Mouse (Mus musculus) intestine, postnatal 0 days (tissue): Measurements from ENCODE around the gene Gmds. TPM values are rescaled to one million over a fixed set of nuclear protein-coding genes. Genes with fewer than 3 reads are reported as not detected.

Experiments
- ATAC-seq: fragments of 200-750 bp; cut with Nextera tagmentation; 2 replicates; pipeline ENCODE4 v1.8.0; 2017; ENCODE audit warnings: mild to moderate bottlenecking, moderate TSS enrichment, moderate library complexity
- H3K27ac ChIP-seq: fragments of 300-500 bp; sonication (generic); 2 replicates; pipeline ENCODE4 v1.5.1; 2014; ENCODE audit warnings: mild to moderate bottlenecking, low read depth, low read length, moderate library complexity
- H3K27me3 ChIP-seq: fragments of 300-500 bp; sonication (generic); replicated peaks from 2 replicates; pipeline ENCODE4 v1.6.1; 2014; ENCODE audit warnings: low read length, mixed read lengths; ENCODE audit not compliant: control insufficient read depth, insufficient read depth
- H3K36me3 ChIP-seq: fragments of 300-500 bp; sonication (generic); 2 replicates; pipeline ENCODE4 v1.6.1; 2014; ENCODE audit warnings: mild to moderate bottlenecking, moderate library complexity; ENCODE audit not compliant: control insufficient read depth, insufficient read depth
- H3K4me1 ChIP-seq: fragments of 300-500 bp; sonication (generic); replicated peaks from 2 replicates; pipeline ENCODE4 v1.6.1; 2014; ENCODE audit warnings: antibody characterized with exemption, low read length, mixed read lengths; ENCODE audit not compliant: control insufficient read depth, insufficient read depth
- H3K4me2 ChIP-seq: fragments of 300-500 bp; sonication (generic); replicated peaks from 2 replicates; pipeline ENCODE4 v1.6.1; 2014; ENCODE audit warnings: low read depth, mild to moderate bottlenecking, moderate library complexity
- H3K4me3 ChIP-seq: fragments of 300-500 bp; sonication (generic); 2 replicates; pipeline ENCODE4 v1.5.1; 2014; ENCODE audit warnings: low read depth, low read length
- H3K9ac ChIP-seq: fragments of 300-500 bp; sonication (generic); 2 replicates; pipeline ENCODE4 v1.6.1; 2014; ENCODE audit warnings: mild to moderate bottlenecking, low read depth, low read length
- H3K9me3 ChIP-seq: fragments of 300-500 bp; sonication (generic); 2 replicates; pipeline ENCODE4 v1.6.1; 2016; ENCODE audit warnings: mixed run types; ENCODE audit not compliant: control insufficient read depth
- CTCF ChIP-seq: sonication (generic); IDR thresholded peaks from 2 replicates; pipeline ENCODE4 v1.5.1; 2016; ENCODE audit warnings: low read depth, mild to moderate bottlenecking, control low read depth, antibody characterized with exemption, moderate library complexity
- WGBS: fragments of 180-500 bp; shearing (Covaris S2); extraction: QIAGEN DNeasy Blood & Tissue Kit; methylation state at CpG from one replicate; pipeline ENCODE4 v1.1.7; 2014; 5-methylcytosine and 5-hydroxymethylcytosine counted together
- polyA plus RNA-seq: library from polyadenylated mRNA; unstranded; fragments of >200 nt; fragmentation: Nextera tagmentation; extraction: Ambion mirVana; gene quantifications from 2 replicates; pipeline ENCODE4 v1.2.1, GENCODE M21; 2015

Gene Gmds
- polyA plus RNA-seq, 1 experiment from 2014 or later = 126 TPM

DNA sequence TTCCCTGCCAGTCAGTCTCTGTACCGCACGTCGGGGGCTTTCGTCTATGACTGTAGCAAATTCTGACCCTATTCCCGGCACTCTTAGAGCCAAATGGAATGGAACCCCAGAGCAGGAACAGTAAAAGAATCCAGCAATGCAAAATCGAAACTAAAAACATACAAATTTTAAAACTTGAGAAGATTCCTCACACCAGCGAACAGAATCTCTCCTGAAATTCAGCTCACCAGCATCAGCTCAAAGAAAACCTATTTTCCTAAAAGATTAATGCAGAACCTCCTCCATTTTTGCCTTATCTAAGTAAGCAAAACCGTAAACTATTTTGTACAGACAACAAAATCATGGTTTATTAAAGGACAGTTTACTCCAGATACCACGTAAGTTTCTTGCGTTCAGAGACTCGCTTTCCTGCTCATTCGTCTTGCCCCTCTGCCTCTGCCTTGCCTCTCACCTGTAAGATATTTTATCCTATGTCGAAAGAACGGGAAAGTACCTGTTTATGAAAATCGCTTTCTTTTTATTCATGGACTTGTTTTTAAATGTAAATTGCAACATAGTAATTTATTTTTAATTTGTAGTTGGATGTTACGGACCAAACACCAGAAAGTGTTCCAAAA lies 529.6 kb downstream of the Gmds start:
- no peak for ATAC-seq
- Histone ChIP-seq H3K4me3 (peak overlapping the region; percentile 56), H3K4me2 (peak overlapping the region; percentile 98), H3K36me3 (no peaks in the 10 kb centered on the region), H3K27ac (no peak overlapping the region), H3K9me3 (no peaks in the 10 kb centered on the region), H3K4me1 (peaks cover 5% of the 10 kb centered on the region; the same call in 1 of the 2 replicates), H3K27me3 (peaks cover 93% of the 10 kb centered on the region), H3K9ac (no peak overlapping the region)
- no peak for TF ChIP-seq CTCF
- 13% methylated on average over 16 of the region's 16 CpGs for WGBS

DNA sequence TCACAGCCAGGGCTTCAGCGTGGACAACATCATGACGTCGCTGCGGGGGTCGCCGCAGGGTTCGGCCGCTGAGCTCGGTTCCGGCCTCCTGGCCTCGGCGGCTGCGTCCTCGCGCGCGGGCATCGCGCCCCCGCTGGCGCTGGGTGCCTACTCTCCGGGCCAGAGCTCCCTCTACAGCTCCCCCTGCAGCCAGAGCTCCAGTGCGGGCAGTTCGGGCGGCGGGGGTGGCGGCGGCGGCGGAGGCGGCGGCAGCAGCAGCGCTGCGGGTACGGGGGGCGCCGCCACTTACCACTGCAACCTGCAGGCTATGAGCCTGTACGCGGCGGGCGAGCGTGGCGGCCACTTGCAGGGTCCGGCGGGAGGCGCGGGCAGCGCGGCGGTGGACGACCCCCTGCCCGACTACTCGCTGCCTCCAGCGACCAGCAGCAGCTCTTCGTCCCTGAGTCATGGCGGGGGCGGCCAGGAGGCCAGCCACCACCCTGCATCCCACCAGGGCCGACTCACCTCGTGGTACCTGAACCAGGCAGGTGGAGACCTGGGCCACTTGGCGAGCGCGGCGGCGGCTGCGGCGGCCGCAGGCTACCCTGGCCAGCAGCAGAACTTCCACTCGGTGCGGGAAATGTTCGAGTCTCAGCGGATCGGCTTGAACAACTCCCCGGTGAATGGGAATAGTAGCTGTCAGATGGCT lies 530.3 kb downstream of the Gmds start:
- Histone ChIP-seq H3K4me2 (peak overlapping the region; percentile 98), H3K4me3 (peak overlapping the region; percentile 56), H3K9me3 (no peaks in the 10 kb centered on the region), H3K9ac (peak overlapping the region; percentile 31; the same call in 1 of the 2 replicates), H3K36me3 (no peaks in the 10 kb centered on the region), H3K27me3 (peaks cover 93% of the 10 kb centered on the region), H3K27ac (no peak overlapping the region), H3K4me1 (peaks cover 5% of the 10 kb centered on the region)
- TF ChIP-seq CTCF = peak; percentile 50
- WGBS = under 1% methylated on average over 65 of the region's 73 CpGs
- 0 out of 2 replicates have a peak, but pooled peaks have one; percentile 36 for ATAC-seq

DNA sequence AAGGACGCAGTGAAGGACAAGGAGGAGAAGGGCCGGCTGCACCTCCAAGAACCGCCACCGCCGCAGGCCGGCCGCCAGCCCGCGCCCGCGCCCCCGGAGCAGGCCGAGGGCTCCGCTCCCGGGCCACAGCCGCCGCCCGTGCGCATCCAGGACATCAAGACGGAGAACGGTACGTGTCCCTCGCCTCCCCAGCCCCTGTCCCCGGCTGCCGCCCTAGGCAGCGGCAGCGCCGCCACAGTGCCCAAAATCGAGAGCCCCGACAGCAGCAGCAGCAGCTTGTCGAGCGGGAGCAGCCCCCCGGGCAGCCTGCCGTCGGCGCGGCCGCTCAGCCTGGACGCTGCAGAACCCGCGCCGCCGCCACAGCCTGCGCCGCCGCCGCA lies 530.8 kb downstream of the Gmds start:
- no peak overlapping the region for H3K27ac ChIP-seq
- H3K4me1 ChIP-seq = peaks cover 5% of the 10 kb centered on the region
- peak overlapping the region; percentile 98 for H3K4me2 ChIP-seq
- no peak for ATAC-seq
- under 1% methylated on average over 35 of the region's 47 CpGs for WGBS
- no peaks in the 10 kb centered on the region for H3K36me3 ChIP-seq
- peaks cover 94% of the 10 kb centered on the region for H3K27me3 ChIP-seq
- H3K9ac ChIP-seq = peak overlapping the region; percentile 31; the same call in 1 of the 2 replicates
- H3K4me3 ChIP-seq = peak overlapping the region; percentile 56
- no peaks in the 10 kb centered on the region for H3K9me3 ChIP-seq
- TF ChIP-seq CTCF = no peak

DNA sequence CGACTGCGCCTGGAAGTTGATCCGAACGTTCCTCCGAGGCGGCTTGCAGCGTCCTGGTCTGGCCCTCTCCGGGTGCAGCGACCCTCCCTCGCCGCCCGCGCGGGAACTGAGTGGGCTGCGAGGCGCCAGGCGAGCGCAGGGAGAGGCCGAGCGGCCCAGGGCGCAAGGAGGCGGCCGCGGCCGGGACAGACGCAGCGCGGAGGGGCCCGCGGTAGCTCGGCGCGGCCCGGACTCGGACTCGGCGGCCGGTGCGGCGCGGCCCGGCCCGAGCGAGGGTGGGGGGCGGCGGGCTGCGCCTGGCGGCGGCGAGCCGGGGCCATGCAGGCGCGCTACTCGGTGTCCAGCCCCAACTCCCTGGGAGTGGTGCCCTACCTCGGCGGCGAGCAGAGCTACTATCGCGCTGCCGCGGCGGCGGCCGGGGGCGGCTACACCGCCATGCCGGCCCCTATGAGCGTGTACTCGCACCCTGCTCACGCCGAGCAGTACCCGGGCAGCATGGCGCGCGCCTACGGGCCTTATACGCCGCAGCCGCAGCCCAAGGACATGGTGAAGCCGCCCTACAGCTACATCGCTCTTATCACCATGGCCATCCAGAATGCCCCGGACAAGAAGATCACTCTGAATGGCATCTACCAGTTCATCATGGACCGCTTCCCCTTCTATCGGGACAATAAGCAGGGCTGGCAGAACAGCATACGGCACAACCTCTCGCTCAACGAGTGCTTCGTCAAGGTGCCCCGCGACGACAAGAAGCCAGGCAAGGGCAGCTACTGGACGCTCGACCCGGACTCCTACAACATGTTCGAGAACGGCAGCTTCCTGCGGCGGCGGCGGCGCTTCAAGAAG lies 531.4 kb downstream of the Gmds start:
- Histone ChIP-seq H3K4me1 (peaks cover 5% of the 10 kb centered on the region), H3K9me3 (no peaks in the 10 kb centered on the region), H3K4me3 (peak overlapping the region; percentile 56), H3K36me3 (no peaks in the 10 kb centered on the region), H3K4me2 (peak overlapping the region; percentile 98), H3K9ac (0 out of 2 replicates have a peak overlapping the region, but pooled peaks have one; percentile 27), H3K27me3 (peaks cover 94% of the 10 kb centered on the region), H3K27ac (no peak overlapping the region)
- peak; percentile 23; the same call in 1 of the 2 replicates for ATAC-seq
- WGBS = under 1% methylated on average over 87 of the region's 101 CpGs
- TF ChIP-seq CTCF = no peak

DNA sequence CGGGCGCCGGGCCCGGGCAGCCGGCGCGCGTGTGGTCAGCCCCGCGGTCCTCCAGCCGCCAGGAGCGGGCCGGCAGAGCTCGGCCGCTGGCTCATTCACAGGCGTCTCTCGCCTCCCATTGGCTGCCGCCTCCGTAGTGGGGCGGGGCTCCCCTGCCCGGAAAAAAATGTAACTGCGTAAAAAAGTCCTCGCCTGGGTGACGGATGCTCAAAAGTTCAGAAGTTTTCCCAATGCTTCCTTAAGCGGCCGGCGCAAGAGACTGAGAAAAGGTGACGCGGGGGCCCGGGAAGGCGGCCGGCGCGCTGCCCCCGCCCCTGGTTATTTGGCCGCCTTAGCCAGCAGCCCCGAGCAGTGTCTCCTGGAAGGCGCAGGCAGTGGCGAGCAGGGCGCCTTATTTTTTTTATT lies 532.1 kb downstream of the Gmds start, which contains the start of gene Foxc1:
Foxc1 (plus strand) TSS at position 206 of the 405 bp plus-strand sequence.
- H3K4me1 ChIP-seq = peaks cover 5% of the 10 kb centered on the region
- H3K4me2 ChIP-seq = peak within 1 kb of the TSS; percentile 98
- H3K27me3 ChIP-seq = peaks cover 94% of the 10 kb centered on the region
- H3K9ac ChIP-seq = 0 out of 2 replicates have a peak within 1 kb of the TSS, but pooled peaks have one; percentile 27
- H3K4me3 ChIP-seq = peak within 1 kb of the TSS; percentile 56
- no peaks in the 10 kb centered on the region for H3K9me3 ChIP-seq
- no peak within 1 kb of the TSS for H3K27ac ChIP-seq
- TF ChIP-seq CTCF = no peak
- peak; percentile 66 for ATAC-seq
- H3K36me3 ChIP-seq = no peaks in the 10 kb centered on the region
- under 1% methylated on average over 40 of the region's 40 CpGs for WGBS
